Mouse (Mus musculus) liver, postnatal 0 days (tissue): ENCODE results near the gene Acot2.

Experiments
- CTCF ChIP-seq: sonication (generic); IDR thresholded peaks from 2 replicates; pipeline ENCODE4 v1.5.1; 2016; ENCODE audit warnings: antibody characterized with exemption, low read depth
- EP300 ChIP-seq: IDR thresholded peaks from 2 replicates; pipeline ENCODE4 v1.6.1; 2016; ENCODE audit warnings: antibody characterized with exemption, low read depth, mild to moderate bottlenecking

DNA sequence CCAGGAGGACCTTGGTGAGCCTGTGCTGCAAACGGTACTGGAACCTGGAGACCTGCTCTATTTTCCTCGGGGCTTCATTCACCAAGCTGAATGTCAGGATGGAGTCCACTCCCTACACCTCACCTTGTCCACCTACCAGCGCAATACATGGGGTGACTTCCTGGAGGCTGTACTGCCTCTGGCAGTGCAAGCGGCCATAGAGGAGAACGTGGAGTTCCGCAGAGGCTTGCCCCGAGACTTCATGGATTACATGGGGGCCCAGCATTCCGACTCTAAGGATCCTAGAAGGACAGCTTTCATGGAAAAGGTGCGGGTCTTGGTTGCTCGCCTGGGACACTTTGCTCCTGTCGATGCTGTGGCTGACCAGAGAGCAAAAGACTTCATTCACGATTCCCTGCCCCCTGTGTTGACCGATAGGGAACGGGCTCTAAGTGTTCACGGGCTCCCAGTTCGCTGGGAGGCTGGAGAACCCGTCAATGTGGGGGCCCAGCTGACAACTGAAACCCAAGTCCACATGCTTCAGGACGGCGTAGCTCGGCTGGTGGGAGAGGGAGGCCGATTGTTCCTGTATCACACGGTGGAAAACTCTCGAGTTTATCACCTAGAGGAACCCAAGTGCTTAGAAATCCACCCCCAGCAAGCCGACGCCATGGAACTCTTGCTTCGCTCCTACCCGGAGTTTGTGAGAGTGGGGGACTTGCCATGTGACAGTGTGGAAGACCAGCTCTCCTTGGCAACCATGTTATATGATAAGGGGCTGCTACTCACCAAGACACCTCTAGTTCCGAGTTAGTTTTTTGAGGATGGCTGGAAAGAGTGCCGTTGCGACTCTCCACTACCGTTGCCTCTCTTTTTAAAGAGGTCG is 35.7 kb upstream of the Acot2 start:
- TF ChIP-seq CTCF: no peak
- no peak for TF ChIP-seq EP300
